Mouse (Mus musculus): ENCODE measurements at regions not wholly inside any gene's neighbourhood (a gene's known extent, or its start where the extent isn't known, plus 50 kb on each side); places are given as distances from the start of the nearest gene placed in this dataset.

GRCm38 (mm10) chr2:94248948-94249347 is 91.2 kb upstream of the Hsd17b12 start:
- CTCF ChIA-PET: interaction anchor here (0.5 kb wide), 1 partner anchor 15 kb away, joined by 14 read pairs; no protein-coding TSS in a partner anchor

- CTCF ChIA-PET: interaction anchor here (0.6 kb wide), 1 partner anchor 166 kb away, joined by 3 read pairs; no protein-coding TSS in a partner anchor
These were observed 89.2 kb upstream of the Hsd17b12 start for GRCm38 (mm10) chr2:94246851-94247471.

GRCm38 (mm10) chr2:94246180-94246611 is 88.4 kb upstream of the Hsd17b12 start:
- CTCF ChIA-PET: interaction anchor here (0.6 kb wide), 1 partner anchor 191 kb away, joined by 3 read pairs; no protein-coding TSS in a partner anchor

GRCm38 (mm10) chr2:94245305-94245959 is 87.7 kb upstream of the Hsd17b12 start:
- CTCF ChIA-PET: no interaction called here

GRCm38 (mm10) chr2:94244140-94244539 is 86.4 kb upstream of the Hsd17b12 start:
- CTCF ChIA-PET: no interaction called here

- CTCF ChIA-PET: no interaction called here
These were observed 85.5 kb upstream of the Hsd17b12 start for GRCm38 (mm10) chr2:94243053-94243916.

- CTCF ChIA-PET: no interaction called here
These were observed 84.8 kb upstream of the Hsd17b12 start for GRCm38 (mm10) chr2:94242406-94243052.

GRCm38 (mm10) chr2:94242051-94242397 is 84.3 kb upstream of the Hsd17b12 start:
- CTCF ChIA-PET: no interaction called here

- CTCF ChIA-PET: interaction anchor here (0.7 kb wide), 1 partner anchor 57 kb away, joined by 3 read pairs; no protein-coding TSS in a partner anchor
These were observed 83.7 kb upstream of the Hsd17b12 start for GRCm38 (mm10) chr2:94241301-94242050.

GRCm38 (mm10) chr2:94240411-94240810 is 82.6 kb upstream of the Hsd17b12 start:
- CTCF ChIA-PET: no interaction called here

- CTCF ChIA-PET: no interaction called here
These were observed 81.8 kb upstream of the Hsd17b12 start for GRCm38 (mm10) chr2:94239573-94239972.

- CTCF ChIA-PET: no interaction called here
These were observed 78.7 kb upstream of the Hsd17b12 start for GRCm38 (mm10) chr2:94236479-94236878.

GRCm38 (mm10) chr2:94233597-94233996 is 75.8 kb upstream of the Hsd17b12 start:
- CTCF ChIA-PET: no interaction called here

GRCm38 (mm10) chr2:94219421-94219820 is 61.7 kb upstream of the Hsd17b12 start:
- CTCF ChIA-PET: no interaction called here

GRCm38 (mm10) chr2:94217481-94217880 is 59.7 kb upstream of the Hsd17b12 start:
- CTCF ChIA-PET: no interaction called here

GRCm38 (mm10) chr2:94215455-94215854 is 57.7 kb upstream of the Hsd17b12 start:
- CTCF ChIA-PET: no interaction called here

Data from spleen, embryonic (tissue).